Mouse (Mus musculus) forebrain, embryonic 13.5 days (tissue): Measurements from ENCODE around the gene Matn3. TPM values are rescaled to one million over a fixed set of nuclear protein-coding genes. Genes with fewer than 3 reads are reported as not detected.
"Not testable (repeated sequence)": the region's sequence is repeated elsewhere in the genome, so short reads cannot be mapped to it uniquely, and the experiment has no call there.

ENCODE experiments used
- ATAC-seq: fragments of 200-750 bp; cut with Nextera tagmentation; 2 replicates; pipeline ENCODE4 v1.8.0; 2017
- H3K27ac ChIP-seq: fragments of 300-500 bp; sonication (generic); 2 replicates; pipeline ENCODE4 v1.5.1; 2015; ENCODE audit warnings: inconsistent platforms, mild to moderate bottlenecking, moderate library complexity
- H3K27me3 ChIP-seq: fragments of 300-500 bp; sonication (generic); 2 replicates; pipeline ENCODE4 v1.6.1; 2015; ENCODE audit warnings: mild to moderate bottlenecking, inconsistent platforms
- H3K36me3 ChIP-seq: fragments of 300-500 bp; sonication (generic); 2 replicates; pipeline ENCODE4 v1.6.1; 2015; ENCODE audit warnings: mild to moderate bottlenecking, inconsistent platforms; ENCODE audit not compliant: poor library complexity, severe bottlenecking
- H3K4me1 ChIP-seq: fragments of 300-500 bp; sonication (generic); 2 replicates; pipeline ENCODE4 v1.6.1; 2015; ENCODE audit warnings: inconsistent platforms
- H3K4me2 ChIP-seq: fragments of 300-500 bp; sonication (generic); 2 replicates; pipeline ENCODE4 v1.6.1; 2015; ENCODE audit warnings: inconsistent platforms, mild to moderate bottlenecking, moderate library complexity
- H3K4me3 ChIP-seq: fragments of 300-500 bp; sonication (generic); 2 replicates; pipeline ENCODE4 v1.5.1; 2015; ENCODE audit warnings: mild to moderate bottlenecking, inconsistent platforms
- H3K9ac ChIP-seq: fragments of 300-500 bp; sonication (generic); 2 replicates; pipeline ENCODE4 v1.6.1; 2015; ENCODE audit warnings: mild to moderate bottlenecking, inconsistent platforms
- H3K9me3 ChIP-seq: fragments of 300-500 bp; sonication (generic); replicated peaks from 2 replicates; pipeline ENCODE4 v1.6.1; 2016; ENCODE audit warnings: inconsistent platforms
- WGBS: fragments of 180-500 bp; shearing (Covaris S2); methylation state at CpG from one replicate; pipeline ENCODE4 v1.1.7; 2015; 5-methylcytosine and 5-hydroxymethylcytosine counted together
- polyA plus RNA-seq: library from polyadenylated mRNA; unstranded; fragments of >200 nt; fragmentation: Nextera tagmentation; extraction: Ambion mirVana; gene quantifications from 2 replicates; pipeline ENCODE4 v1.2.1, GENCODE M21; 2015

Gene Matn3
- polyA plus RNA-seq, 1 experiment from 2014 or later = 0.09 TPM

- Histone ChIP-seq H3K4me3 (peak overlapping the region; percentile 78), H3K27me3 (no peaks in the 10 kb centered on the region), H3K36me3 (peaks cover 7% of the 10 kb centered on the region; the same call in 1 of the 2 replicates), H3K9ac (peak overlapping the region; percentile 93), H3K27ac (peak overlapping the region; percentile 96), H3K9me3 (no peaks in the 10 kb centered on the region), H3K4me1 (peaks cover 36% of the 10 kb centered on the region), H3K4me2 (peak overlapping the region; percentile 82)
- 40% methylated on average over 1 of the region's 1 CpGs for WGBS
- no peak for ATAC-seq
Measured at GRCm38 (mm10) chr12:8920996-8921393, 26.7 kb upstream of the Matn3 start.

GRCm38 (mm10) chr12:8921394-8922368 is 26.0 kb upstream of the Matn3 start, which contains the start of gene Laptm4a:
Gene Laptm4a, plus strand, starts transcription at chr12:8921664.
- peaks cover 7% of the 10 kb centered on the region; the same call in 1 of the 2 replicates for H3K36me3 ChIP-seq
- peaks cover 31% of the 10 kb centered on the region for H3K4me1 ChIP-seq
- H3K4me2 ChIP-seq = peak within 1 kb of the TSS; percentile 82
- under 1% methylated on average over 73 of the region's 73 CpGs for WGBS
- peak within 1 kb of the TSS; percentile 96 for H3K27ac ChIP-seq
- no peaks in the 10 kb centered on the region for H3K27me3 ChIP-seq
- peak within 1 kb of the TSS; percentile 93 for H3K9ac ChIP-seq
- H3K9me3 ChIP-seq = no peaks in the 10 kb centered on the region
- ATAC-seq = peak; percentile 99
- peak within 1 kb of the TSS; percentile 78 for H3K4me3 ChIP-seq

- Histone ChIP-seq H3K36me3 (peaks cover 7% of the 10 kb centered on the region; the same call in 1 of the 2 replicates), H3K27me3 (no peaks in the 10 kb centered on the region), H3K4me1 (peaks cover 31% of the 10 kb centered on the region), H3K4me3 (peak overlapping the region; percentile 78), H3K27ac (peak overlapping the region; percentile 96), H3K9ac (peak overlapping the region; percentile 93), H3K4me2 (peak overlapping the region; percentile 82), H3K9me3 (no peaks in the 10 kb centered on the region)
- no peak for ATAC-seq
- 6% methylated on average over 30 of the region's 30 CpGs for WGBS
Measured at GRCm38 (mm10) chr12:8922369-8923124, 25.2 kb upstream of the Matn3 start.

GRCm38 (mm10) chr12:8923125-8923410 is 24.7 kb upstream of the Matn3 start:
- no peak overlapping the region; the same call in 1 of the 2 replicates for H3K27ac ChIP-seq
- H3K27me3 ChIP-seq = no peaks in the 10 kb centered on the region
- no peaks in the 10 kb centered on the region for H3K9me3 ChIP-seq
- 37% methylated on average over 5 of the region's 5 CpGs for WGBS
- H3K4me1 ChIP-seq = peaks cover 31% of the 10 kb centered on the region
- peak overlapping the region; percentile 93 for H3K9ac ChIP-seq
- peak overlapping the region; percentile 82 for H3K4me2 ChIP-seq
- ATAC-seq = no peak
- peak overlapping the region; percentile 78 for H3K4me3 ChIP-seq
- peaks cover 7% of the 10 kb centered on the region; the same call in 1 of the 2 replicates for H3K36me3 ChIP-seq

- 46% methylated on average over 2 of the region's 2 CpGs for WGBS
- Histone ChIP-seq H3K9ac (peak overlapping the region; percentile 93), H3K9me3 (no peaks in the 10 kb centered on the region), H3K4me3 (peak overlapping the region; percentile 78), H3K4me2 (peak overlapping the region; percentile 82), H3K27ac (no peak overlapping the region; the same call in 1 of the 2 replicates), H3K27me3 (no peaks in the 10 kb centered on the region), H3K4me1 (peaks cover 32% of the 10 kb centered on the region), H3K36me3 (peaks cover 8% of the 10 kb centered on the region; the same call in 1 of the 2 replicates)
- ATAC-seq = no peak
Measured at GRCm38 (mm10) chr12:8923603-8924002, 24.1 kb upstream of the Matn3 start.

- no peak overlapping the region for H3K9ac ChIP-seq
- H3K27ac ChIP-seq = no peak overlapping the region
- H3K27me3 ChIP-seq = no peaks in the 10 kb centered on the region
- H3K4me1 ChIP-seq = peaks cover 41% of the 10 kb centered on the region
- 93% methylated on average over 3 of the region's 3 CpGs for WGBS
- H3K4me3 ChIP-seq = no peak overlapping the region
- peaks cover 12% of the 10 kb centered on the region; the same call in 1 of the 2 replicates for H3K36me3 ChIP-seq
- H3K9me3 ChIP-seq = no peaks in the 10 kb centered on the region
- no peak for ATAC-seq
- no peak overlapping the region for H3K4me2 ChIP-seq
Measured at GRCm38 (mm10) chr12:8927652-8928051, 20.1 kb upstream of the Matn3 start.

- Histone ChIP-seq H3K4me2 (no peak overlapping the region), H3K4me3 (no peak overlapping the region), H3K4me1 (peaks cover 30% of the 10 kb centered on the region), H3K9me3 (no peaks in the 10 kb centered on the region), H3K36me3 (peaks cover 21% of the 10 kb centered on the region), H3K27ac (no peak overlapping the region; the same call in 1 of the 2 replicates), H3K27me3 (no peaks in the 10 kb centered on the region), H3K9ac (no peak overlapping the region)
- WGBS = 81% methylated on average over 4 of the region's 4 CpGs
- no peak for ATAC-seq
Measured at GRCm38 (mm10) chr12:8928766-8929165, 19.0 kb upstream of the Matn3 start.

GRCm38 (mm10) chr12:8931083-8931482 is 16.6 kb upstream of the Matn3 start:
- Histone ChIP-seq H3K4me3 (no peak overlapping the region), H3K9ac (no peak overlapping the region), H3K27me3 (no peaks in the 10 kb centered on the region), H3K4me2 (no peak overlapping the region), H3K9me3 (no peaks in the 10 kb centered on the region), H3K4me1 (peaks cover 16% of the 10 kb centered on the region), H3K36me3 (peaks cover 33% of the 10 kb centered on the region), H3K27ac (no peak overlapping the region)
- ATAC-seq = no peak
- 87% methylated on average over 4 of the region's 4 CpGs for WGBS

GRCm38 (mm10) chr12:8935349-8935748 is 12.4 kb upstream of the Matn3 start:
- Histone ChIP-seq H3K4me1 (peaks cover 7% of the 10 kb centered on the region; the same call in 1 of the 2 replicates), H3K9ac (no peak overlapping the region), H3K9me3 (no peaks in the 10 kb centered on the region), H3K4me2 (no peak overlapping the region), H3K36me3 (peaks cover 64% of the 10 kb centered on the region), H3K4me3 (no peak overlapping the region), H3K27ac (no peak overlapping the region), H3K27me3 (no peaks in the 10 kb centered on the region)
- no peak for ATAC-seq
- 89% methylated on average over 5 of the region's 5 CpGs for WGBS

GRCm38 (mm10) chr12:8936210-8936609 is 11.5 kb upstream of the Matn3 start:
- H3K27me3 ChIP-seq, H3K9ac ChIP-seq, ATAC-seq, H3K27ac ChIP-seq, H3K9me3 ChIP-seq, H3K4me2 ChIP-seq, H3K4me1 ChIP-seq, H3K4me3 ChIP-seq: not testable (repeated sequence)
- peaks cover 64% of the 10 kb centered on the region for H3K36me3 ChIP-seq
- 76% methylated on average over 4 of the region's 4 CpGs for WGBS

GRCm38 (mm10) chr12:8939490-8939889 is 8.2 kb upstream of the Matn3 start:
- H3K27me3 ChIP-seq = no peaks in the 10 kb centered on the region
- H3K27ac ChIP-seq = no peak overlapping the region
- 0 out of 2 replicates have a peak, but pooled peaks cover 2% of the 10 kb centered on the region for H3K9me3 ChIP-seq
- H3K4me1 ChIP-seq = no peaks in the 10 kb centered on the region
- peaks cover 51% of the 10 kb centered on the region for H3K36me3 ChIP-seq
- no peak overlapping the region for H3K4me3 ChIP-seq
- no peak overlapping the region for H3K9ac ChIP-seq
- H3K4me2 ChIP-seq = no peak overlapping the region
- no peak for ATAC-seq
- WGBS = 92% methylated on average over 4 of the region's 4 CpGs
